Mouse (Mus musculus) layer of hippocampus, adult 9-10 months (tissue): ENCODE measurements at regions not wholly inside any gene's neighbourhood (a gene's known extent, or its start where the extent isn't known, plus 50 kb on each side); places are given as distances from the start of the nearest gene placed in this dataset.
"Not testable (repeated sequence)": the region's sequence is repeated elsewhere in the genome, so short reads cannot be mapped to it uniquely, and the experiment has no call there.

ENCODE experiments used
- DNase-seq: peaks from one replicate; pipeline ENCODE4 v3.0.0; 2022; ENCODE audit warnings: low spot score

GRCm38 (mm10) chr6:103809986-103810341, 299.6 kb downstream of the Chl1 start:
- DNase-seq = no peak

- DNase-seq = no peak
These were observed 300.1 kb downstream of the Chl1 start for GRCm38 (mm10) chr6:103810342-103811001.

GRCm38 (mm10) chr6:103816396-103816795, 306.0 kb downstream of the Chl1 start:
- DNase-seq = not testable (repeated sequence)

GRCm38 (mm10) chr6:103826042-103826441, 315.7 kb downstream of the Chl1 start:
- no peak for DNase-seq

- DNase-seq = no peak
These were observed 317.2 kb downstream of the Chl1 start for GRCm38 (mm10) chr6:103827623-103828022.

GRCm38 (mm10) chr6:103828866-103829265, 318.5 kb downstream of the Chl1 start:
- DNase-seq = no peak

- no peak for DNase-seq
These were observed 321.9 kb downstream of the Chl1 start for GRCm38 (mm10) chr6:103832301-103832700.

GRCm38 (mm10) chr6:103832808-103833207, 322.4 kb downstream of the Chl1 start:
- DNase-seq = no peak

- peak; percentile 50 for DNase-seq
These were observed 323.2 kb downstream of the Chl1 start for GRCm38 (mm10) chr6:103833501-103834132.

GRCm38 (mm10) chr6:103834726-103835229, 324.4 kb downstream of the Chl1 start:
- no peak for DNase-seq

- DNase-seq = no peak
These were observed 349.4 kb downstream of the Chl1 start for GRCm38 (mm10) chr6:103859787-103860186.

GRCm38 (mm10) chr6:103893455-103893854, 383.1 kb downstream of the Chl1 start:
- no peak for DNase-seq

GRCm38 (mm10) chr6:103924504-103924903, 414.1 kb downstream of the Chl1 start:
- no peak for DNase-seq

- DNase-seq = no peak
These were observed 416.7 kb downstream of the Chl1 start for GRCm38 (mm10) chr6:103927094-103927493.

- no peak for DNase-seq
These were observed 430.0 kb downstream of the Chl1 start for GRCm38 (mm10) chr6:103940345-103940744.

- no peak for DNase-seq
These were observed 434.0 kb downstream of the Chl1 start for GRCm38 (mm10) chr6:103944361-103944760.

GRCm38 (mm10) chr6:103947474-103947873, 437.1 kb downstream of the Chl1 start:
- DNase-seq = no peak

GRCm38 (mm10) chr6:103953134-103953771, 442.9 kb downstream of the Chl1 start:
- DNase-seq = no peak

GRCm38 (mm10) chr6:103959002-103959401, 448.6 kb downstream of the Chl1 start:
- peak; percentile 17 for DNase-seq

GRCm38 (mm10) chr6:103967811-103968420, 457.5 kb downstream of the Chl1 start:
- DNase-seq = no peak

GRCm38 (mm10) chr6:103999186-103999585, 488.8 kb downstream of the Chl1 start:
- no peak for DNase-seq

- peak; percentile 79 for DNase-seq
These were observed 464.0 kb upstream of the Cntn6 start for GRCm38 (mm10) chr6:104028439-104029091.
